Mouse (Mus musculus): ENCODE measurements around the gene Opn1sw.

Opn1sw gene

GRCm38 (mm10) chr6:29388052-29388518, at the start of gene Opn1sw:
Gene Opn1sw (minus strand): TSS chr6:29388468.
- 25% methylated on average over 12 of the region's 12 CpGs for WGBS

- 31% methylated on average over 11 of the region's 11 CpGs for WGBS
Measured at GRCm38 (mm10) chr6:29436461-29436934, 48.2 kb upstream of the Opn1sw start.

GRCm38 (mm10) chr6:29435940-29436451, 47.7 kb upstream of the Opn1sw start:
- WGBS = 41% methylated on average over 6 of the region's 6 CpGs

GRCm38 (mm10) chr6:29434911-29435691, 46.8 kb upstream of the Opn1sw start:
- WGBS = 28% methylated on average over 13 of the region's 13 CpGs

- WGBS = 34% methylated on average over 27 of the region's 27 CpGs
Measured at GRCm38 (mm10) chr6:29433804-29434795, 45.8 kb upstream of the Opn1sw start.

GRCm38 (mm10) chr6:29433038-29433803, 45.0 kb upstream of the Opn1sw start, which contains the start of gene Flnc:
Gene Flnc (plus strand): TSS chr6:29433256.
- WGBS = 2% methylated on average over 70 of the region's 77 CpGs

GRCm38 (mm10) chr6:29432156-29432555, 43.9 kb upstream of the Opn1sw start:
- WGBS = 52% methylated on average over 3 of the region's 3 CpGs

- WGBS = 54% methylated on average over 5 of the region's 5 CpGs
Measured at GRCm38 (mm10) chr6:29431473-29431872, 43.2 kb upstream of the Opn1sw start.

- WGBS = 71% methylated on average over 15 of the region's 15 CpGs
Measured at GRCm38 (mm10) chr6:29430681-29431420, 42.6 kb upstream of the Opn1sw start.

GRCm38 (mm10) chr6:29428171-29428570, 39.9 kb upstream of the Opn1sw start:
- 59% methylated on average over 4 of the region's 4 CpGs for WGBS

- WGBS = 91% methylated on average over 6 of the region's 6 CpGs
Measured at GRCm38 (mm10) chr6:29426331-29426730, 38.1 kb upstream of the Opn1sw start.

GRCm38 (mm10) chr6:29425118-29425517, 36.9 kb upstream of the Opn1sw start:
- WGBS = 75% methylated on average over 8 of the region's 8 CpGs

- 86% methylated on average over 2 of the region's 2 CpGs for WGBS
Measured at GRCm38 (mm10) chr6:29420596-29420995, 32.3 kb upstream of the Opn1sw start.

GRCm38 (mm10) chr6:29415446-29415845, 27.2 kb upstream of the Opn1sw start:
- WGBS = 79% methylated on average over 9 of the region's 9 CpGs

- 30% methylated on average over 6 of the region's 6 CpGs for WGBS
Measured at GRCm38 (mm10) chr6:29406412-29406811, 18.1 kb upstream of the Opn1sw start.

GRCm38 (mm10) chr6:29402693-29403342, 14.6 kb upstream of the Opn1sw start:
- 14% methylated on average over 34 of the region's 34 CpGs for WGBS

- WGBS = 60% methylated on average over 4 of the region's 4 CpGs
Measured at GRCm38 (mm10) chr6:29399851-29400250, 11.6 kb upstream of the Opn1sw start.

- 34% methylated on average over 6 of the region's 6 CpGs for WGBS
Measured at GRCm38 (mm10) chr6:29397575-29397974, 9.3 kb upstream of the Opn1sw start.

GRCm38 (mm10) chr6:29396714-29397540, 8.7 kb upstream of the Opn1sw start:
- 8% methylated on average over 24 of the region's 24 CpGs for WGBS
